Mouse (Mus musculus) CH12F3 (cell line): ENCODE results near the gene Cdk18.

Experiments
- in situ Hi-C: fragments of 300-500 bp; cut with MboI; formaldehyde crosslinking; loops from 2 replicates; pipeline ENCODE4 v1.14.3; 2020; ENCODE audit warnings: low sequenced_read_pairs

Gene Cdk18

GRCm38 (mm10) chr1:132150817-132151601, 11.5 kb upstream of the Cdk18 start:
- in situ Hi-C loops: no loop called here

- in situ Hi-C loops: no loop called here
Observed at GRCm38 (mm10) chr1:132150171-132150570, 10.7 kb upstream of the Cdk18 start.

GRCm38 (mm10) chr1:132149410-132149809, 9.9 kb upstream of the Cdk18 start:
- in situ Hi-C loops: no loop called here

- in situ Hi-C loops: no loop called here
Observed at GRCm38 (mm10) chr1:132145973-132146685, 6.6 kb upstream of the Cdk18 start.

GRCm38 (mm10) chr1:132144837-132145236, 5.4 kb upstream of the Cdk18 start:
- in situ Hi-C loops: no loop called here

GRCm38 (mm10) chr1:132144223-132144622, 4.7 kb upstream of the Cdk18 start:
- in situ Hi-C loops: no loop called here

- in situ Hi-C loops: no loop called here
Observed at GRCm38 (mm10) chr1:132143730-132144129, 4.2 kb upstream of the Cdk18 start.

- in situ Hi-C loops: no loop called here
Observed at GRCm38 (mm10) chr1:132143079-132143478, 3.6 kb upstream of the Cdk18 start.

GRCm38 (mm10) chr1:132141753-132142152, 2.3 kb upstream of the Cdk18 start:
- in situ Hi-C loops: no loop called here

- in situ Hi-C loops: no loop called here
Observed at GRCm38 (mm10) chr1:132141166-132141565, 1.7 kb upstream of the Cdk18 start.

GRCm38 (mm10) chr1:132140574-132140973, 1.1 kb upstream of the Cdk18 start:
- in situ Hi-C loops: no loop called here

GRCm38 (mm10) chr1:132140171-132140570, 687 bp upstream of the Cdk18 start:
- in situ Hi-C loops: no loop called here

- in situ Hi-C loops: no loop called here
Observed at GRCm38 (mm10) chr1:132138576-132139415, 688 bp downstream of the Cdk18 start.

GRCm38 (mm10) chr1:132137935-132138575, 1.4 kb downstream of the Cdk18 start:
- in situ Hi-C loops: no loop called here

- in situ Hi-C loops: no loop called here
Observed at GRCm38 (mm10) chr1:132136847-132137246, 2.6 kb downstream of the Cdk18 start.

GRCm38 (mm10) chr1:132135631-132136030, 3.9 kb downstream of the Cdk18 start:
- in situ Hi-C loops: no loop called here

GRCm38 (mm10) chr1:132128311-132128710, 11.2 kb downstream of the Cdk18 start:
- in situ Hi-C loops: no loop called here

GRCm38 (mm10) chr1:132125803-132126405, 13.6 kb downstream of the Cdk18 start:
- in situ Hi-C loops: no loop called here

- in situ Hi-C loops: no loop called here
Observed at GRCm38 (mm10) chr1:132125249-132125648, 14.2 kb downstream of the Cdk18 start.

GRCm38 (mm10) chr1:132123420-132124014, 16.0 kb downstream of the Cdk18 start:
- in situ Hi-C loops: loop anchor here (5.0 kb wide), 1 partner anchor 34 kb away; no protein-coding TSS in a partner anchor
